Mouse (Mus musculus): Measurements from ENCODE around the gene Fgr.

The Fgr gene

GRCm38 (mm10) chr4:133050837-133051549 is 77.1 kb downstream of the Fgr start:
- no peak for DNase-seq (ENCODE audit: low spot score)

- DNase-seq (ENCODE audit: low spot score): no peak
Measured at GRCm38 (mm10) chr4:133051550-133051865, 77.6 kb downstream of the Fgr start.

Data from layer of hippocampus, adult 11-12 months (tissue).